Mouse (Mus musculus): ENCODE data around the gene Dip2b. TPM values are rescaled to one million over a fixed set of nuclear protein-coding genes. Genes with fewer than 3 reads are reported as not detected.

The Dip2b gene
- polyA plus RNA-seq, 1 experiment, result 40.4 TPM

DNA sequence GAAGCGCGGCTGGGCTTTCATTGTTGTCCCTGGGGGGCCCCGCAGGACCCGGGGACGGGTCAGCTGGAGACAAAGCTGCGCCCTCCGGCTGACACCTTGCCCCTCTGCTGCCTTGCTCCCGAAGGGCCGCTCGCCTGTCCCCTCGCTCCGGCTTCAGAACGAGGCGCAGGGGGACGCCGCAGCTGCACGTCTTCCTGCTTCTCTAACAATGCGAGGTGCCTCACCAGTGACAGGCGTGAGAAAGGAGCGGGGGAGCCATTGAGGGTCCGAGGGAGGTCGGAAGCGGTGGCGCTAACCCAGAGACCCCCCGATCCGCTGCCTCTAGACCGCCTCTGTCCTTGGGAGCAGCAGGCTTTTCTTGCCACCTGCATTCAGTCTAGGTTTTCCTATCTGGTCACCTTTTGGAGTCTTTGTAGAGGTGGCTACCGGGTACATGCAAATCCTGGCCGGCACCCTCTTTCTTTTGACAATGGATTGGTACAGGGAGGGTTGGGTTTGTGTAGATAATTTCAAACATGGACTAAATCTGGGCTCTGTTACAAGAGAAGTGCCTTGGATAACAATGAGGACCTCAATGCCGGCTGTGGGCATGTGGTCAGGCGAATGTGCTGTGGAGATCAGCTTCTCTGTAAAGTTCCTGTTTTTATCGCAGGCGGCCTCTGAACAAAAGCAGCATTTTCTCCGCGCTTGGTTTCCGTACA, 687 bp downstream of the Dip2b start:
- TF ChIP-seq POLR2A (IDR thresholded peaks at IDR 0.05; ENCODE audit: borderline replicate concordance, insufficient read depth, low read length) (no peak), CTCF (IDR thresholded peaks at IDR 0.05; ENCODE audit: borderline replicate concordance, insufficient read depth, low read depth, low read length) (no peak)
- Histone ChIP-seq H3K4me1 (ENCODE audit: control insufficient read depth, insufficient read depth, low read length) (no peaks in the 10 kb centered on the region; the same call in 1 of the 2 replicates), H3K4me3 (replicated peaks; ENCODE audit: insufficient read depth, low read depth, low read length) (peak overlapping the region; percentile 68), H3K27me3 (ENCODE audit: control insufficient read depth, insufficient read depth, low read length) (no peaks in the 10 kb centered on the region), H3K27ac (ENCODE audit: insufficient read depth, low read length) (peak overlapping the region; percentile 54)
- peak; percentile 59 to 70 for DNase-seq
- WGBS, result under 1% methylated on average over 36 of the region's 36 CpGs

DNA sequence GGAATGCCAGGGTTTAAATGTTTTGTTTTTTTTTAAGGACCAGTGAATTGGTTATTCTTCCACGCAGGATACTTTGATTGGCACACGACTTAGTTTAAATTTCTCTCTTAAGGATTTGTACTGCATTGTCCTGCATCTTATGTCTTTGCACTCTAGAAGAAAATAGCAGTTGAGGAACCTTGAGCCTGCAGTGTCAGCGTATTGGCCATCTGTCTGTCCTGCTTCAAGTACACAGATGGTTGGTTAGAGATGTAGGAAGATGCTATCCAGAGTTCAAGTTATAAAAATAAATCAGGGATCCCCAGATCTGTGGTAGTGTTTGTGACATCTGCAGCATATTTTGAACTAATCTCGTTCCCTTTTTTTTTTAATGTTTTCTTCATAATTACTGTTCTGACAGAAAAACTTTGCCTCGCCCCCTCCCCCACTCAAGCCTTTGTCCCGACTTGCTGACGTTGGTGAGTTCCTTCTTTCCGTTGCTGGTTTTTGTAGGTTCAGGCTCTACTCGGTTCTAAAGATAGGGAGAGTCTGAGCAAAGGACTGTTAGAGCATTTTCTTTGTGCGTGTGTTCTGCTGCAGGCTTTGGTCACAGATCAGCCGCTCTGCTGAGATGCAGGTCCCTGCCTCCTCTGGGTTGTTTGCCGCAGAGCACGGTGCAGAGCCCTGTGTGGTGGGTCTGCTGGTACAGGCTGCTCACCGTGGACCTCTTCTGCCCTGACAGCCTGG, 2.2 kb downstream of the Dip2b start:
- Histone ChIP-seq H3K4me1 (ENCODE audit: control insufficient read depth, insufficient read depth, low read length) (peaks cover 8% of the 10 kb centered on the region; the same call in 1 of the 2 replicates), H3K27me3 (ENCODE audit: control insufficient read depth, insufficient read depth, low read length) (no peaks in the 10 kb centered on the region), H3K4me3 (replicated peaks; ENCODE audit: insufficient read depth, low read depth, low read length) (peak overlapping the region; percentile 56), H3K27ac (ENCODE audit: insufficient read depth, low read length) (peak overlapping the region; percentile 41)
- TF ChIP-seq POLR2A (IDR thresholded peaks at IDR 0.05; ENCODE audit: borderline replicate concordance, insufficient read depth, low read length) (no peak), CTCF (IDR thresholded peaks at IDR 0.05; ENCODE audit: borderline replicate concordance, insufficient read depth, low read depth, low read length) (no peak)
- peak; percentile 50 to 62 for DNase-seq
- WGBS, result 5% methylated on average over 14 of the region's 14 CpGs

DNA sequence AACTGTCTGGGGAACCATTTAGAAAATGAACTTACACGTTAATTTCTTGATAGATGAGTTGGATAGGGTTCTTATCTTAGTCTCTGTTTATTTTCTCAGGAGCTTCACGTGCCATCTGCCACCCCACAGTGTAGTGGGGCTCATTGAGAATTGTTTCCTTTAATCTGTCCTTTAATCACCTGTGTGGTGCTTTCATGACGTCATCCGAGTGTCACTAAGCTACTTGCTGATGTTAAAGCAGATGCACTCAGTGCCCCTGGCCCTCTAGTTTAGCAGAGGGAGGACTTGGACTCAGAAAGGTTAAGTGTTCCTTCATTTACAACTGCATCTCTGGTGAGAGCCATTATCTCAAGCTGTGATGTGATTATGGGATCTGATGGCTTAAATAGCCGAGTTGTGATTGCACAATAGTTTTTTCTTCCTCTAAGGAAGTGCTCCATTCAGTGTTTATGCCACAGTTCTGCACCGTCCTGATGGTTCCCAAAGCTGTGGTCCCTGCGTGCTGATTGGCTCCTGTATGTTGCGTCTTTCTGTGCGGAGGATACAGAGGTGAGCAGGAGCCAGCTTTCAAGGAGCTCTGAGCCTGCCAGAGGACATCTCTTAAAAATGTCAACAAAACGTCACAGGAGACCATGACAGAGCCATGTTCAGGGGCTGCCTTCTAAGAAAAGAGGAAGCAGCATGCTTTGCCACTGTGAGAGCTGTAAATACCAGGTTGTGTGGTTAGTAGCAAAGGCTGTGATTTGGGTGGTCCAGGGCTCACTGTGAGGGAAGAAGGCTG, 3.0 kb downstream of the Dip2b start:
- 8% methylated on average over 10 of the region's 10 CpGs for WGBS
- TF ChIP-seq CTCF (IDR thresholded peaks at IDR 0.05; ENCODE audit: borderline replicate concordance, insufficient read depth, low read depth, low read length), result no peak
- no peak for TF ChIP-seq POLR2A (IDR thresholded peaks at IDR 0.05; ENCODE audit: borderline replicate concordance, insufficient read depth, low read length)
- DNase-seq, result peak; percentile 56 to 57
- Histone ChIP-seq H3K27me3 (ENCODE audit: control insufficient read depth, insufficient read depth, low read length) (no peaks in the 10 kb centered on the region), H3K4me3 (replicated peaks; ENCODE audit: insufficient read depth, low read depth, low read length) (peak overlapping the region; percentile 56), H3K4me1 (ENCODE audit: control insufficient read depth, insufficient read depth, low read length) (peaks cover 10% of the 10 kb centered on the region; the same call in 1 of the 2 replicates), H3K27ac (ENCODE audit: insufficient read depth, low read length) (peak overlapping the region; percentile 41)

DNA sequence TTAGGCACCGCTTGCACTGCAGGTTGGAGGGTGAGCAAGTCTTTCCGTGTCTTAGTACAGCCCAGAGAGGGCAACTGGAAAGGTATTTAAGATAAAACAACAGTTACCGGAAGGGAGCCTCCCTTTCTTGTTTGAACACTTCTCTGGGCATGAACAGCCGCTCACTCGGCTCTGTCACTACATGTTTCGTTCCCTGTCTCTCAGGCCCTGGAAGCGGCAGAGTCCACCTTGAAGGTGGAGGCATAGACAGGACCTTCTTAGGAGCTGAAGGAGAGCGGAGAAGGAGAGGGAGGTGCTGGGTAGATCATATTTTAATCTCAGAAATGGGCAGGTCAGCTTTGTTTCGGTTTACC, 3.6 kb downstream of the Dip2b start:
- TF ChIP-seq POLR2A (IDR thresholded peaks at IDR 0.05; ENCODE audit: borderline replicate concordance, insufficient read depth, low read length), result no peak
- TF ChIP-seq CTCF (IDR thresholded peaks at IDR 0.05; ENCODE audit: borderline replicate concordance, insufficient read depth, low read depth, low read length), result no peak
- no peaks in the 10 kb centered on the region for H3K27me3 ChIP-seq (ENCODE audit: control insufficient read depth, insufficient read depth, low read length)
- 16% methylated on average over 9 of the region's 9 CpGs for WGBS
- peak overlapping the region; percentile 56 for H3K4me3 ChIP-seq (replicated peaks; ENCODE audit: insufficient read depth, low read depth, low read length)
- peak overlapping the region; percentile 41 for H3K27ac ChIP-seq (ENCODE audit: insufficient read depth, low read length)
- H3K4me1 ChIP-seq (ENCODE audit: control insufficient read depth, insufficient read depth, low read length), result peaks cover 10% of the 10 kb centered on the region; the same call in 1 of the 2 replicates
- peak in 1 of 2 experiments; percentile 42 for DNase-seq

DNA sequence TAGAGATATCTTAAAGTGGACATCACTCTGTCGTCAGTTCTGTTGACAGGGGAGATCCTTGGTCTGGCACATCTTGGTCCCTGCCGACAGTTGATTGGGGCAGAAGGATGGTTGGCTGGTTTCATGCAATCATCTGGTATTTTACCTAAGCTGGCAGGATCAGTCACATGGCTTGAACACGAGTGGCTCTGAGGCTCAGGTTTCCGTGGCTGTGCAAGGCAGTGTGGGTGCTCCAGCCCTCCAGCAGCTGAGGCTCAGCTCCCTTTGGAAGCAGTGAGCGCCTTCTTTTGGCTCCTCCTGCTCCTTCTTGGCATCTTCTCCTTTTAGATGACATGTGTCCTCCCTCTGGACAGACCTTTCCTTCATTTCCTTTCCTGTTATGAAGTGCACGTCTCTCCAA, 7.1 kb downstream of the Dip2b start:
- no peaks in the 10 kb centered on the region for H3K27me3 ChIP-seq (ENCODE audit: control insufficient read depth, insufficient read depth, low read length)
- no peak for DNase-seq
- no peak overlapping the region for H3K4me3 ChIP-seq (replicated peaks; ENCODE audit: insufficient read depth, low read depth, low read length)
- no peak overlapping the region for H3K27ac ChIP-seq (ENCODE audit: insufficient read depth, low read length)
- TF ChIP-seq POLR2A (IDR thresholded peaks at IDR 0.05; ENCODE audit: borderline replicate concordance, insufficient read depth, low read length) (no peak), CTCF (IDR thresholded peaks at IDR 0.05; ENCODE audit: borderline replicate concordance, insufficient read depth, low read depth, low read length) (no peak)
- H3K4me1 ChIP-seq (ENCODE audit: control insufficient read depth, insufficient read depth, low read length), result peaks cover 22% of the 10 kb centered on the region
- 21% methylated on average over 6 of the region's 6 CpGs for WGBS

DNA sequence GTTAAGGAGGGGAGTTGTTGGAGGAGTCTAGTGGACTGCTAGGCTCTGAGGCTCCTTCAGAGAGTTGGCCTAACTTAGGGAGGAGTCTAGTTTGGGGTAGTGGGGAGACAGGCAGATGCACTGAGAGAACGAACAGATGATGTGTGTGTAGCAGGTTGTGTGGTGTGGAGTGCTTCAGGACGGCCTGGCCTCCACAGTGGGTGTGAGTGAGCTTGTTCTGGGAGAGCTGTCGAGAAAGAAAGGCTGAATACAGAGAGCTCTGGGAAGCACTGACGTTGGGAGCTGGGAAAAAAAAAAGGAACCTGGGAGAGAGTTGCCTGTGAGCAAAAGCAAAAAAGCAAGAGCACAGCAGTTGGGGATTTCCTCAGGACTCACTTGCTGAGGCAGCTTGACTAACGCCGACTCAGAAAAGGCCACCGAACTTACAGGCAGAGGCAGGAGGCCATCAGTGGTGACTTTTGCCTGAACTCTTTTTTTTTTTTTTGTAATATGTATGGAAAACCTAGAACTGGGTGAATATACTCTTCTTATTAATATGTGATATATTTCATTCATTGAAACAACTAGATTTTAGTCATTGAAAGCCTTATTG, 11.1 kb downstream of the Dip2b start:
- Histone ChIP-seq H3K27me3 (ENCODE audit: control insufficient read depth, insufficient read depth, low read length) (no peaks in the 10 kb centered on the region), H3K4me1 (ENCODE audit: control insufficient read depth, insufficient read depth, low read length) (peaks cover 33% of the 10 kb centered on the region), H3K27ac (ENCODE audit: insufficient read depth, low read length) (no peak overlapping the region), H3K4me3 (replicated peaks; ENCODE audit: insufficient read depth, low read depth, low read length) (no peak overlapping the region)
- TF ChIP-seq POLR2A (IDR thresholded peaks at IDR 0.05; ENCODE audit: borderline replicate concordance, insufficient read depth, low read length) (no peak), CTCF (IDR thresholded peaks at IDR 0.05; ENCODE audit: borderline replicate concordance, insufficient read depth, low read depth, low read length) (no peak)
- no peak for DNase-seq
- WGBS, result 37% methylated on average over 7 of the region's 7 CpGs

DNA sequence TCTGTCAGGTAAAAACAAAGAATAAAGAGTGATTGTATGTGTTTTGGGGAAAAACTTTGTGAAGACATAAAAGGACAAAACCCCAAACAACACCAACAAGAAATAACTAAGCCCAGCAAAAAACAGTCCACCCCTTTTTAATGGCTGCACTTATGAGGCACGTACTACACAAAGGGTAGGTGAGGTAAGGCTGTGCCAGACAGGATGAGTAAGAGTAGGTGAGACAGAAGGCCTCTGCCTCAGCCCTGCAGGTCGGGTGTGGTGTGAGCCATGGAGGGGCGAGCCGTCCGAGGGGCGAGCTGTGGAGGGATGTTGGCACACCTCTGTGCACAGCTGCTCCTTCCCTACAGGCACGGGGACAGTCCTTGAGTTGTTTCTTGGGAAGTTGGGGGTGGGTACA, 12.5 kb downstream of the Dip2b start:
- no peaks in the 10 kb centered on the region for H3K27me3 ChIP-seq (ENCODE audit: control insufficient read depth, insufficient read depth, low read length)
- no peak overlapping the region for H3K4me3 ChIP-seq (replicated peaks; ENCODE audit: insufficient read depth, low read depth, low read length)
- no peak overlapping the region for H3K27ac ChIP-seq (ENCODE audit: insufficient read depth, low read length)
- H3K4me1 ChIP-seq (ENCODE audit: control insufficient read depth, insufficient read depth, low read length), result peaks cover 23% of the 10 kb centered on the region
- no peak for DNase-seq
- no peak for TF ChIP-seq CTCF (IDR thresholded peaks at IDR 0.05; ENCODE audit: borderline replicate concordance, insufficient read depth, low read depth, low read length)
- TF ChIP-seq POLR2A (IDR thresholded peaks at IDR 0.05; ENCODE audit: borderline replicate concordance, insufficient read depth, low read length), result no peak
- WGBS, result 27% methylated on average over 7 of the region's 7 CpGs
